In the genomic region with DNA sequence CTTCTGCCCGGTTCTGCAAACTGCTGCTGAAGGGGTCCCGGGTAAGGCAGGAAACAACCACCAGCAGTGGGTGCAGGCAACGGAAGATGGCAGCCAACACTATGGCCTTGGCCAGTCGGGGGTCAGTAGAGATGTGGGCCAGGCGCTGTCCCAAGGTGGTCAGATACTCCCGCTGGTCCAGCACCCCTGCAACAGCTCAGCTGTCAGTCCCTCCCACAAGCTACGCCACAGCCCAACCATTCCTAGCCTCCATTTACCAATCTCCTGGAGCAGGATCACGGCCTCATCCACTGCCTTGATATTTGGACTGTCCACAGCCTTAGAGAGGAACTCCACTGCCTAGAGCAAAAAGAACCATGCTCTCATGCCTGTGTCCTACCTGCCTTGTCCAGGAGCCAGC, we compare ENCODE assay signal across 24 mouse cellular contexts. TPM values are rescaled to one million over a fixed set of nuclear protein-coding genes. Genes with fewer than 3 reads are reported as not detected.
DNase-seq lines count a peak whose midpoint lies in the region; ATAC-seq and TF ChIP-seq lines count a peak whose summit lies in the region.
"Had no signal": no experiment of that assay in that cellular context is flagged by ENCODE, and none has a peak within 500 bp of the region (broad histone marks: within the 10 kb centered on the region; RNA-seq: fewer than 3 reads in every experiment).

No protein-coding gene starts in this region.

- 93% methylated on average over 8 of the region's 8 CpGs for WGBS in forebrain, embryonic 11.5 days
- WGBS in forebrain, embryonic 14.5 days: 97% methylated on average over 8 of the region's 8 CpGs
- 91% methylated on average over 8 of the region's 8 CpGs for WGBS in hindbrain, embryonic 13.5 days
- 92% methylated on average over 8 of the region's 8 CpGs for WGBS in hindbrain, embryonic 16.5 days
- 93% methylated on average over 8 of the region's 8 CpGs for WGBS in neural tube, embryonic 12.5 days

- H3K4me1 ChIP-seq in forebrain, embryonic 11.5 days (replicated peaks; ENCODE audit: control insufficient read depth, insufficient read depth, low read length): no peaks in the 10 kb centered on the region
- H3K4me1 ChIP-seq in forebrain, embryonic 14.5 days (ENCODE audit: control insufficient read depth, insufficient read depth, low read length): no peaks in the 10 kb centered on the region
- H3K4me1 ChIP-seq in hindbrain, embryonic 13.5 days (replicated peaks): no peaks in the 10 kb centered on the region
- no peaks in the 10 kb centered on the region for H3K4me1 ChIP-seq in hindbrain, embryonic 16.5 days (ENCODE audit: control insufficient read depth, insufficient read depth, low read depth, low read length)
- H3K4me1 ChIP-seq in neural tube, embryonic 12.5 days: no peaks in the 10 kb centered on the region
- H3K4me1 ChIP-seq: embryonic facial prominence, embryonic 10.5 days; embryonic facial prominence, embryonic 12.5 days; forebrain, embryonic 12.5 days; forebrain, embryonic 15.5 days had no signal

- no peak overlapping the region for H3K27ac ChIP-seq in forebrain, embryonic 11.5 days (ENCODE audit: low read depth, low read length)
- no peak overlapping the region for H3K27ac ChIP-seq in forebrain, embryonic 14.5 days (ENCODE audit: low read depth, low read length)
- peak overlapping the region; percentile 8; the same call in 1 of the 2 replicates for H3K27ac ChIP-seq in hindbrain, embryonic 13.5 days
- no peak overlapping the region for H3K27ac ChIP-seq in hindbrain, embryonic 16.5 days (ENCODE audit: low read depth, low read length)
- H3K27ac ChIP-seq in neural tube, embryonic 12.5 days: 0 out of 2 replicates have a peak overlapping the region, but pooled peaks have one; percentile 20
- H3K27ac ChIP-seq: embryonic facial prominence, embryonic 10.5 days; embryonic facial prominence, embryonic 12.5 days; forebrain, embryonic 12.5 days; forebrain, embryonic 15.5 days had no signal

- no peak overlapping the region for H3K9ac ChIP-seq in forebrain, embryonic 11.5 days (ENCODE audit: low read length)
- H3K9ac ChIP-seq in forebrain, embryonic 14.5 days (ENCODE audit: low read length): no peak overlapping the region
- no peak overlapping the region for H3K9ac ChIP-seq in hindbrain, embryonic 13.5 days
- no peak overlapping the region for H3K9ac ChIP-seq in hindbrain, embryonic 16.5 days (ENCODE audit: low read depth, low read length)
- H3K9ac ChIP-seq in neural tube, embryonic 12.5 days: no peak overlapping the region
- H3K9ac ChIP-seq: embryonic facial prominence, embryonic 12.5 days; forebrain, embryonic 12.5 days; forebrain, embryonic 15.5 days had no signal

- H3K4me2 ChIP-seq in forebrain, embryonic 11.5 days (ENCODE audit: low read depth, low read length, severe bottlenecking): no peak overlapping the region
- H3K4me2 ChIP-seq in forebrain, embryonic 14.5 days (ENCODE audit: low read length): no peak overlapping the region
- no peak overlapping the region for H3K4me2 ChIP-seq in hindbrain, embryonic 13.5 days
- H3K4me2 ChIP-seq in hindbrain, embryonic 16.5 days (ENCODE audit: low read length): no peak overlapping the region
- no peak overlapping the region for H3K4me2 ChIP-seq in neural tube, embryonic 12.5 days (replicated peaks)
- H3K4me2 ChIP-seq in myocyte (ENCODE audit: low read depth): no peak overlapping the region
- H3K4me2 ChIP-seq: embryonic facial prominence, embryonic 12.5 days; forebrain, embryonic 12.5 days; forebrain, embryonic 15.5 days had no signal

- no peak for ATAC-seq in forebrain, embryonic 11.5 days (replicated peaks; ENCODE audit: low FRiP score)
- no peak for ATAC-seq in forebrain, embryonic 14.5 days
- ATAC-seq in hindbrain, embryonic 13.5 days (ENCODE audit: low FRiP score): no peak
- no peak for ATAC-seq in hindbrain, embryonic 16.5 days
- ATAC-seq in neural tube, embryonic 12.5 days (ENCODE audit: low FRiP score, low read depth): no peak
- ATAC-seq: activated CD4-positive, CD25-positive, alpha-beta regulatory T cell, adult 4 months; CD4-positive, CD25-positive, alpha-beta regulatory T cell, adult 4 months; forebrain, embryonic 15.5 days; Patski had no signal

- peak; percentile 49 for DNase-seq in forebrain, embryonic 11.5 days (ENCODE audit: low spot score)
- no peak for DNase-seq in forebrain, embryonic 14.5 days (ENCODE audit: low spot score)
- DNase-seq in neural tube, embryonic 10.5 days (ENCODE audit: extremely low spot score, low spot score): no peak
- DNase-seq: adrenal gland, adult 8-10 months; adrenal gland, postnatal 14 days; adrenal gland, postnatal 36 days; B cell, adult 2 months; cerebellum, adult 11-12 months; cerebellum, adult 9-10 months; cerebellum, postnatal 10 days; cerebellum, postnatal 25 days had no signal

- H3ac ChIP-seq in myocyte (ENCODE audit: control insufficient read depth, insufficient read length): no peak overlapping the region

- no peak overlapping the region for H3K4me3 ChIP-seq in forebrain, embryonic 11.5 days (ENCODE audit: low read depth, low read length)
- no peak overlapping the region for H3K4me3 ChIP-seq in forebrain, embryonic 14.5 days (ENCODE audit: low read depth, low read length)
- H3K4me3 ChIP-seq in hindbrain, embryonic 13.5 days: no peak overlapping the region
- no peak overlapping the region for H3K4me3 ChIP-seq in hindbrain, embryonic 16.5 days (ENCODE audit: low read length)
- no peak overlapping the region for H3K4me3 ChIP-seq in neural tube, embryonic 12.5 days
- H3K4me3 ChIP-seq in myocyte: no peak overlapping the region
- H3K4me3 ChIP-seq: embryonic facial prominence, embryonic 10.5 days; embryonic facial prominence, embryonic 12.5 days; forebrain, embryonic 12.5 days; forebrain, embryonic 15.5 days had no signal

- H3K79me2 ChIP-seq in myocyte (ENCODE audit: control insufficient read depth, insufficient read depth): no peaks in the 10 kb centered on the region

- peak; percentile 45 for TF ChIP-seq POLR2A in myocyte (IDR thresholded peaks at IDR 0.05; ENCODE audit: insufficient read length, low read depth)

- no peaks in the 10 kb centered on the region for H3K27me3 ChIP-seq in forebrain, embryonic 11.5 days (ENCODE audit: control insufficient read depth, insufficient read depth, low read length)
- no peaks in the 10 kb centered on the region for H3K27me3 ChIP-seq in forebrain, embryonic 14.5 days (replicated peaks; ENCODE audit: control insufficient read depth, insufficient read depth, low read length)
- no peaks in the 10 kb centered on the region for H3K27me3 ChIP-seq in hindbrain, embryonic 13.5 days
- H3K27me3 ChIP-seq in hindbrain, embryonic 16.5 days (replicated peaks; ENCODE audit: control insufficient read depth, insufficient read depth, low read length): no peaks in the 10 kb centered on the region
- H3K27me3 ChIP-seq in neural tube, embryonic 12.5 days (replicated peaks): no peaks in the 10 kb centered on the region
- no peaks in the 10 kb centered on the region for H3K27me3 ChIP-seq in myocyte (ENCODE audit: control insufficient read depth, insufficient read depth, insufficient read length)
- H3K27me3 ChIP-seq: CH12.LX; embryonic facial prominence, embryonic 12.5 days; forebrain, embryonic 12.5 days; forebrain, embryonic 15.5 days; Patski had no signal

- no peaks in the 10 kb centered on the region for H3K9me3 ChIP-seq in forebrain, embryonic 11.5 days (ENCODE audit: control insufficient read depth, low read length)
- no peaks in the 10 kb centered on the region for H3K9me3 ChIP-seq in forebrain, embryonic 14.5 days (replicated peaks; ENCODE audit: control insufficient read depth, low read length)
- H3K9me3 ChIP-seq in hindbrain, embryonic 13.5 days: no peaks in the 10 kb centered on the region
- no peaks in the 10 kb centered on the region for H3K9me3 ChIP-seq in hindbrain, embryonic 16.5 days (ENCODE audit: control insufficient read depth, low read length)
- H3K9me3 ChIP-seq in neural tube, embryonic 12.5 days: no peaks in the 10 kb centered on the region
- H3K9me3 ChIP-seq: embryonic facial prominence, embryonic 10.5 days; embryonic facial prominence, embryonic 12.5 days; forebrain, embryonic 12.5 days; forebrain, embryonic 15.5 days; G1E had no signal

- H3K36me3 ChIP-seq in forebrain, embryonic 11.5 days (ENCODE audit: control insufficient read depth, insufficient read depth, low read length): peaks cover 40% of the 10 kb centered on the region
- H3K36me3 ChIP-seq in forebrain, embryonic 14.5 days (ENCODE audit: control insufficient read depth, insufficient read depth, low read length): peaks cover 97% of the 10 kb centered on the region
- peaks cover 99% of the 10 kb centered on the region for H3K36me3 ChIP-seq in hindbrain, embryonic 13.5 days
- H3K36me3 ChIP-seq in hindbrain, embryonic 16.5 days (ENCODE audit: control insufficient read depth, insufficient read depth, low read length): peaks cover 82% of the 10 kb centered on the region
- H3K36me3 ChIP-seq in neural tube, embryonic 12.5 days: peaks cover 94% of the 10 kb centered on the region
- peaks cover 27% of the 10 kb centered on the region for H3K36me3 ChIP-seq in myocyte (ENCODE audit: control insufficient read depth, insufficient read depth)

TF ChIP-seq in myocyte, 11 proteins besides CTCF, POLR2A, EP300 and RAD21:
- TF ChIP-seq E2F4 (IDR thresholded peaks at IDR 0.05; ENCODE audit: insufficient read depth) (no peak), POLR2AphosphoS2 (IDR thresholded peaks at IDR 0.05; ENCODE audit: insufficient read length, low read depth) (peak; percentile 94)

RNA-seq across cellular contexts. Expression of a gene that starts 31.8 kb away (rescaled TPM):
- polyA plus RNA-seq in forebrain, embryonic 11.5 days (2014; fragmentation: Nextera tagmentation; extraction: Ambion mirVana): 181 and 190 TPM in 2 replicates
- 120 and 149 TPM in 2 replicates for polyA plus RNA-seq in forebrain, embryonic 14.5 days (2014; fragmentation: Nextera tagmentation; extraction: Ambion mirVana)
- polyA plus RNA-seq in hindbrain, embryonic 13.5 days (2015; fragmentation: Nextera tagmentation; extraction: Ambion mirVana): 133 and 135 TPM in 2 replicates
- 69.3 and 77.6 TPM in 2 replicates for polyA plus RNA-seq in hindbrain, embryonic 16.5 days (2015; fragmentation: Nextera tagmentation; extraction: Ambion mirVana)
- 172 and 185 TPM in 2 replicates for polyA plus RNA-seq in neural tube, embryonic 12.5 days (2016; fragmentation: Nextera tagmentation; extraction: Ambion mirVana)
- polyA plus RNA-seq in myocyte (2012; fragmentation: generic; extraction: Trizol): 29.5 TPM

RNA-seq across cellular contexts. Expression of a gene that starts 31.9 kb away (rescaled TPM):
- polyA plus RNA-seq in forebrain, embryonic 11.5 days (2014; fragmentation: Nextera tagmentation; extraction: Ambion mirVana): 186 and 198 TPM in 2 replicates
- 163 and 189 TPM in 2 replicates for polyA plus RNA-seq in forebrain, embryonic 14.5 days (2014; fragmentation: Nextera tagmentation; extraction: Ambion mirVana)
- 186 and 189 TPM in 2 replicates for polyA plus RNA-seq in hindbrain, embryonic 13.5 days (2015; fragmentation: Nextera tagmentation; extraction: Ambion mirVana)
- 154 and 170 TPM in 2 replicates for polyA plus RNA-seq in hindbrain, embryonic 16.5 days (2015; fragmentation: Nextera tagmentation; extraction: Ambion mirVana)
- 200 and 203 TPM in 2 replicates for polyA plus RNA-seq in neural tube, embryonic 12.5 days (2016; fragmentation: Nextera tagmentation; extraction: Ambion mirVana)
- polyA plus RNA-seq in myocyte (2012; fragmentation: generic; extraction: Trizol): 79.1 TPM

Comparison
In these comparisons a context has a peak if more than half of its experiments do, and no peak if none do; other contexts are left out.
1. H3K27ac ChIP-seq: peak in hindbrain, embryonic 13.5 days (single experiment) and neural tube, embryonic 12.5 days (single experiment); none in forebrain, embryonic 11.5 days (single experiment), forebrain, embryonic 14.5 days (single experiment) and hindbrain, embryonic 16.5 days (single experiment).